Mouse (Mus musculus) thymus, postnatal 14 days (tissue): Measurements from ENCODE around the gene Tns1.
A peak's percentile ranks its signal among the peaks of the same experiment; 100 is the strongest.

ENCODE experiments used
- DNase-seq: peaks from one replicate; pipeline ENCODE4 v3.0.0; 2021

Tns1 gene

DNA sequence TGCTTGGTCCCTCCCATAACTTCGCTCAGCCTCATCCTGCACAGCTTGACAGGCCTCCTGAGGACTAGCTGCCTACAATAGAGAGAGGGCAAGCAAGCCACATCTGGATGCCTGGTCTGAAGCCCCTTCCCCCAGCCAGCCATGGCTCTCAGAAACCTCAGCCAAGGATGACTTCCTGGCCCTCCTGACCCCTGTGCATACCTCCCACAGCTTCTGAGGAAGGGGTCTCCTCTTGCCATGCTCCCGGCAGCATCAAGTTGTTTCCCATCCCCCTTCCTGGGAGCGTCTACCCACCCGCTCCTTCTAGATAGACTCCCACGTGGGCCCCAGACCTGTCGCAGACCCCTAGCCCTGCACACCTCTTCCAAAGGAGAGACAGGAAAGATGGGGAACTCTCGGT, 33.9 kb downstream of the Tns1 start:
- no peak for DNase-seq

DNA sequence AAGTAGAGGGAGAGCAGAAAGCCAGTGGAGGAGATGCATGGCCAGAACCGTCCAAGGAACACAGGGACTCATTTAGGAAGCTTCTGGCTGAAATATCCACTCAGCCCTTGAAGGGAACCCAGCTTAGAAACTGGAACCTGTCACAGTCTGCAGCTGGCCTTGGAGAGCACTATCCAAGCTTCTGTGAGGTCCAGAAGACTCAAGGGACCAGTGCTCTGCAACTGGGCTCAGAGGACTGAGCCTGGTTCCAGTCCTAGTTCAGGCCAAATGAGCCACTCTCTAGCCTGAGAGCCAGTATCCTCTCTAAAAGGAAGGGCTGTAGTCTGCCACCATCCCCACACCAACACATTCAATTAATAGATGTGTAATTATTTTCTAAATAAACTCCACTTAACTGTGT, 35.7 kb downstream of the Tns1 start:
- no peak for DNase-seq

DNA sequence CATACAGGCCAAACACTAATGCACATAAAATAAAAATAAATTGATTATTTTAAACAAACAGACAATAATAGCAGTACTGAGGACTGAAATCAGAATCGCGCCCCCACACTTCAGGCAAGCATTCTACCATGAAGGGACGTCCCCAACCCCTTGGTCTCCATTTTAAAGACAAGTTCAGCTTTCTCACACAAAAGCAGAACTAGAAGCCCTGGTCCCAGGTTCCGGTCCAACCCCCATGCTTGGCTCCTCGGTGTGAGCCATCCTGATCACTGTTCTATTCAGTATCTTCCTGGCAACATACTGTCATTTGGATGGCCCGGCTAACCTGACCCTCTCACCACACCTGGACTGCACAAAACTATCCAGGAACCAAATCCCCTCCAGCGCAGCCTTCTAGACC, 38.7 kb downstream of the Tns1 start:
- DNase-seq: no peak

DNA sequence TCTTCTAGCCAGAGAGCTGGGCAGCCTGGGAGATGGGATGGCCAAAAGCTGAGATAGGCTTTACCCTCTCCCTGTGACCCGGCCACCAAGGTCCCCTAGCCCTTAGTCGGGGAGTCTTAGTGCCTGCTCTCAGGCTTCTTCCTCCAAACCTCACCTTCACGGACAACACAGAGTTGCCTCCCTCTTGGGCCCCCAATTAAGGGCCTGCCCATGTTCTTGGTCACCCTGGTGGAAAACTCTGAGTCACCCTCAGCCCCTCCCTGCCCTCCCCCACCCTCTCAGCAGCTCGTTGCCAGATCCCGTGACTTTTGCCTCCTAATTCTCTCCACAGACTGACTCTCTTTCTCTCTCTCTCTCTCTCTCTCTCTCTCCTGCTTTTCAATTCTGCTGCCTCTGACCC, 39.5 kb downstream of the Tns1 start:
- DNase-seq: no peak

DNA sequence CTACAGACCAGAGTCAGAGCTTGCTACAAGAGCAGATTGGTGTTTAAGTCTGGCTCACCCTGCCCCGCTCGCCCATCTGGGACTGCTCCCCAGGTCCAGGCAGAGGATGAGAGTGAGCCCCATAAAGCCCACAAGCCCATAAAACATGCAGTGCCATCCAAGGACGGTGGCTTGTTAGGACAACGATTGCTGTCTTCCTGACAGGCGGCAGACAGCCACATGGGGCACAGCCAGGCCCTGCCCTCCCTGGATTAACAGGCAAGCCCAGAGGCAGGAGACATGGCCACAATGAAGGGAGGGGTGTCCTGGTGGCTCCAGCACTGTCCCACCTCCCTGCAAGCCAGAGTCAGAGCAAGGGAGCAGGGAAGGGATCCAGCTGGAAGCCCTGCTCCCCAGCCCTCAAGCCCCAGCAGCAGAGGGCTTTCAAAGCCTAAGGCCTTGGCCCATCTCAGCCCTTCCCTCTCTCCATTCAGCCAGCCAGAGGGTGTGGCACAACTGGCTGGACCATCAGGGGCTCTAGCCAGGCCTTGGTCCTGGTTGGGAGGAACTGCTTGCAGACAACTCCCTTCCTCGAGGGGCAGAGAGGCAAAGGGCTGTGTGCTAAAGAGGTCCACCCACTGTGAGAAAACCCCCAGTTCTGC, 40.1 kb downstream of the Tns1 start:
- DNase-seq: no peak

DNA sequence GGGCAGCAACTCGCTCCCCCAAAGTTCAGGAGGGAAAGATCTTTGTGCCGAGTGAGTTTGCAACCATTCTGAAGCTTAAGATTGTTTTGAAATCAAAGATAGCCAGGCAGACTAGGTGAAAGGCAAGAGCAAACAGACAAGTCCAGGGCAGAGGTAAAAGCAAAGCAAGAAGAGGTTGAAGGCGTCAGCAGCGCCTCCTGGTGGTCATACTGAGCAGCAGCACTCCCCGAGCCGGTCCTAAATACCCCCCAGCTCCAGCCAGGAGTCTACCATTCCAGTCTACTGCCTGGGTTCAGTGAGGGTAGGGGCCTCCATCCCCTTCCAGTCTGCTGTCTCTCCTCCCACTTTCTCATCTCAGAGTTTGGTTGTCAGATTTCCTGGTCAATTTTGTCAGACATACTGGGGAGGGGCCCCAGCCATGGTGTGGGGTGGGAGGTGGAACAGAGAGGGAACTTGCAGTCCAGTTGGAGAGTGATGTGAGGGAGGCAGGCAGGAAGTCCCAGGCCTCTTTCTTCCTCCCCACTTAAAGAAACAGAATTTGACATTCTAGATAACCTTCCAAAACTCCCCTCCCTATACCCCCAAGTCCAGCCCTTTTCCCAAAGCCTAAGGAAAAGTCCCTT, 41.3 kb downstream of the Tns1 start:
- DNase-seq: peak; percentile 59

DNA sequence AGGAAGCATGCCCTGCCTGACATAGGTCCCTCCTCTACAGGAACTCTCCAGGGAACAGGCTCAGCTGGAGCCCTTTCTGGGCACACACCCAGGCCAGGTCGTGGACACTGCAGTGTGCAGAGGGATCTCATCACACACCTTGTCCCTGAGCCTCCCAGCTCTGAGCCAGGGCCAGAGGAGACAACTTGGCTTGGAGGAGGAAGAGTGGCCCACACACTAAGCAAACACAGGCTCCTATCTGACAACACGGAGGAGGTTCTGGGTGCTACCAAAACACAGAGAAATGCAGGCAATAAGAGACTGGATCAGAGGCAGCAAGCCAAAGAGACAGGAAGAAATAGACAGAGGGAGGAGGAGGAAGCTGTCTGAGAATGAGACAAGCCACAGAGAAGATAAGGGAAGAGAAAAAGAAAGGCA, 42.7 kb downstream of the Tns1 start:
- DNase-seq: no peak

DNA sequence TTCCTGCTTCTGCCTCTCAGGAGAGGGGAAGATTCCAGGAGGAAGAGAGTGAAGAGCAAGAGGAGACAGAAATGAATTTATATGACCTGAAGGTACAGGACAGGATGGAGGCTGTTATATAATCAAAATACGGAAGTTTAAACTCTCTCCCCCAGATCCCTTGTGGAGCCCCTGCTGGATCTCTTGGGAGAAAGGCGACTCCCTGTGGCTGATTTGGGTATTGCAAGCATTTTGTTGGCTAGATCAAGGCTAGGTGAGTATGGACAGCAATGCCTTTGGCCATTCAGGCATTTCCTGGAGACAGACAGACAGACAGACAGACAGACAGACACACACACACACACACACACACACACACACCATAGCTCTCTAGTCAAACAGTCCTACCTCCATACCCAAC, 46.9 kb downstream of the Tns1 start:
- DNase-seq: peak; percentile 83

DNA sequence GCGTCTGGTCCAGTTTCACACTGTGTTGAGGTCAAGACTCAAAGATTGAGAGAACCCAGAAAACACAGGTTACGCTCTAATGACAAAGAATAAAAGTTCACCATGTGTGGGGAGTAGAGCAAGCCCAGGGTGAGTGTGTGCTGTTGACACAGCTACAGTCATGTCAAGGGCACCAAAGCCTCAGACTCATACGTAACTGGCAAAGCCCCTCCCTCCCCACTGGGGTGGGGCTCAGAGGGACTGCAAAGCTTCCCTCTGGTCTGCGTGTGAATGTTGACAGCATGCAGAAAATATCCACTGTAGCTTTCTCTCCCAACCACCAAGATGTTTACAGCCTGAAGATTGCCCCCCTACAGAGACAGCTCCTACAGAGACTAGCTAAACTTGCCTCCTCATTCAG, 48.0 kb downstream of the Tns1 start:
- no peak for DNase-seq

GRCm38 (mm10) chr1:74074693-74075485, 49.4 kb downstream of the Tns1 start:
- DNase-seq: no peak

- DNase-seq: no peak
Measured at GRCm38 (mm10) chr1:74073791-74074190, 50.5 kb downstream of the Tns1 start.

DNA sequence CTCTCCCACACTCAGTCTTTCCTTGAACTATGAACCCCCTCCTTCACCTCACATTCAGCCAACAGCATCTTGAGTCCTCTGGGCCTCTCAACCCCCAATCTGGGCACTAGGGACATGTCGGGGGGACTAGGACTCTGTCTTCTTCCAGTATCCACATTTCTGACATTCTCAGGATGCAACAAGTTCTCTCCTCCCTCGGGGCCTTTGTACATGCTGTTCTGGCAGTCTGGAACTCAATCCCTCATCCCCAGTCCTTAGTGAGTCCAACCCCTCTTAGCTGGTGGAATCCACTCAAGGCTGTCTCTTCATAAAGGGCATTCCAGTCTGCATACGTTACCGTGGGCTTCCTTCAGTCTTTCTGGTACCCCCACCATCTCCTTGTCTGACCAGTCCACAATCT, 53.5 kb downstream of the Tns1 start:
- no peak for DNase-seq

DNA sequence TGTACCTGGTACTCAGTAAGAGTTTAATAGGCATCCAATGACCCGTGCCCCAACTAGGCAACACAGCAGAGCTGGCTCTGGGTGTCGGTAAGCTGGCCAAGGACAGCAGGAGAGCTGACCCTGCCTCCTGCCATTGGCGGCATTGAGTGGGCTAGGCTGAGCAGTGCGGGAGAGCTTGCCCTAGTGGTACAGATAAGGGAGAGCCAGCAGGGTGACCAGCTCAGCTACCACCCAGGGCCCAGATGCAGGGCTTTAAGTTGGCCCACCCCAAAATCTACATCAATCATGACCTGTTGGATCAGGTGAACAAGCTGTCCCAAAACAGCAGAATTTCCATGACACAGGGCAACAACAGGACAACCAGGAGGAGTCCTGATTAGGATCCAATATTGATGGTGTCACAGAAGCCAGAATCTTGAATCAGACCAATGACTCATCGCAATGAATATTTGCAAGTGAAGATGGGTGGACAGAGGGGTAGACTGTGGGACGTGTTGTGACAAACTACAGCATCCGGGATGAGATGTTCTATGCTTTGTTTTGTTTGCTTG, 54.2 kb downstream of the Tns1 start:
- no peak for DNase-seq

DNA sequence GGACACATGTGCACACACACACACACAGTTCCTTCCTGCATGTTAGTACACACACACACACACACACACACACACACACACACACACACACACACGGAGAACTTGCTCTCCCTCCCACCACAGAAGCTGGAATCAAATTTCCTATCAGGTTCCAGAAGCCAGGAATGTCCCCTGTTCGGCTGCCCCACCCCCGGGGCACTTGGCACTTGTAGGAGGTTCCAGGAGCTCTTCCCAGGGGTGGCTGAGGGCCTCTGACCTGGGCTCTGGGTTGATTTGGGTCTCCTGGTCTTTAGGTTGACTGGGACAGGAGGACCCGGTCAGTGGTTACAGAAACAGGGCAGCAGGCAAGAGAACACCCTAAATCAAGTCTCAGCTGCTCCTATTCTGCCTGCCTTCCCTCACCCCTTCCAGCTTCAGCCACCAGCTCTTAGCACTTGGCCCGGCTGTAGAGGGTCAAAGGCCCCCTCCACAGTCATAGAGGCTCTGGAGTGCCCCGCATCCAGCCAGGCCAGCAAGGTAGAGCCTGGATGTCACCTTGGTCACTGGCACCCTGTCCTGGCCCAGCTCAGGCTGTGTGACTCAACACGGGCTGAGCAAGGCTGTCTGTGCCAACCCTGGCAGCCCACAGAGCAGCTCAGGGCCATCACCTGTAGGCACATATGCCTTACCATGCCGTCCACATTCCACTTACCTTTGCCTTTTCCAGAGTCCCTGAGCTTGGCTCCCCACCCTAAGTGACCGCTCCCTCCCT, 55.0 kb downstream of the Tns1 start:
- DNase-seq: no peak

DNA sequence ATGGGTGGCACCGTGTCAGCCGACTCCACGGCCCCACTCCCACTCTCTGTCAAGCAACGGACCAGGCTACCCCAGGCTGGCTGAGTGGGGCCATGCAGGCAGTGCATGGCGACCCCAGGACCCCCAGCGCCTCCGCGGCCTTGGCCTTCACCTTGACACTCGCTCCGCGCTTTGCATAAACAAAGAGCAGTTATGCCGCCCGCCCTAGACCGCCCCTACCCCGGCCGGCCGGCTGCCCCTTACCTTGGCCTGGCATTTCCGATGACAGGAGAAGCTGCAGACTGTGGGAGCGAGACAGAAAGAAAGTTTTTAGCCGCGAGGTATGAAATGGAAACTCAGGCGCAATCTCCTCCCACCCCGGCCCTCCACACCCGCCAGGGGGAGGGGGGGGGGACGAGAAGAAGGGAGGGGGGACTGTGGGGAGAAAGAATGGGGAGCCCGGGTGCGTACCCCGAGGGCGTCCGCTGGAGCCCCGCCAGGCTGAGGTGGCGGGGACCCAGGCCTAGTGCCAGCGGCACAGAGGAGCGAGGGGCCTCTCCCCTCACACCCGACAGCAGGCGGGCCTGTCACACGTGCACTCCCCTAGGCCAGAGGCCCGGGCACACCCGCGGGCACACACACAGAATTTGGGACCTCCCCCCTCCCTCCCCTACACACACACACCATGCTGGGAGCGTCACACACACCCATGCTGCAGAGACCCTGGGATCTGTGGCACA, 55.7 kb downstream of the Tns1 start:
- DNase-seq: peak; percentile 77

GRCm38 (mm10) chr1:74067866-74068265, 56.4 kb downstream of the Tns1 start:
- DNase-seq: peak; percentile 69

DNA sequence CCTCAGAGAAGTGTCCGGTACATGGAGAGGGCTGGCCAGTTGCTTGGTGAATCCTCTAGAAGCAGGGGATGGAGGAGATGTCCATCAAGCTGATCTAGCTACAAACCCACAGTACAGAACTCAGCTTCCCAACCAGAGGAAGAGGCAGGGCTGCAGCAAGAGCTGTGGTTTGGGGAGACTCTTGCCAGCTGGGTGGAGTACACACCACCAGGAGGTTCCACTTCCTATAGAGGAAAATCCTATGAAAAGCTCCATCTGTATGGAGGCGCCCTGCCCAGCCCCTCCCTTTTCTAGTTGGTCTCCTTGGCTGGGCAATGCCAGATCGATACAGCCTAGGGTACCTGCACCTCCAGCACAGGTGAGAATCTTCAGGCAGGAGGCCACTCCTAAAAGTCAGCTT, 57.7 kb downstream of the Tns1 start:
- DNase-seq: no peak

DNA sequence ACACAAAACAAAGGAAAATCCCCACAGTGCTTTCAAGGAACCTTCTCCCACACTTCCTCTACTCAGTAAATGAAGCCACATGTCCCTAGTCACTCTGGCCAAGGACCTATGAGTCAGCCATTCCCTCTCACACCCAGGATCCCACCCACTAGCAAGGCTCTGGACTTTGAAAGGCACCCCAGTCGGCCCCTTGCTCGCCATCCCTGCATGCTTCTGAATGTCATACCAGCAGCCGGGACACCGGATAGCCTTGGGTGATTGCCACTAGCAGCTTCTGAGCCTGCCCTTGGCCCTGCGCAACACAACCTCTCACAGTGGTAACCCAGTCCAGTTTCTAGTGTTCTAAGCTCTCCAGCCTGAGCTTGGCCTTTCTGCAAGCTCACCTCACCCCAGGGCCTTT, 58.2 kb downstream of the Tns1 start:
- DNase-seq: no peak

DNA sequence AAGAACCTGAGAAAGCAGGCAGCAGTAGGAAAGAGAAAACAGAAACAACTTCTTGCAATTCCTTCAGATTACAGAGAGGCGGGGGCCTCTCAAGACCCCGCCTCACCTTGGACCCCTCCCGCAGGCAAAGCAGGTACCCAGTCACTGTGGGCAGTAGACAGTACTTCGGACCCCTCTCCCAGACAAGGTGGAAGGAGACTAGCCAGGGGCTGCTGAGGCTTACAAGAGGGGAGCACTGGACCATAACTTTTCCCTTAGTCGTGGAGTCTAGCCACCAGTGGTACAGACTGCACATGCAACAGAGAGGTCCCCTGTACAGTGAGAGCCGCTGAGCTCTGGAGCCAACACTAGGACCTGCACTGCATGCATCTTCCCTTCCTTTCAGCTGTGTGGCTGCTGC, 64.2 kb downstream of the Tns1 start:
- no peak for DNase-seq

DNA sequence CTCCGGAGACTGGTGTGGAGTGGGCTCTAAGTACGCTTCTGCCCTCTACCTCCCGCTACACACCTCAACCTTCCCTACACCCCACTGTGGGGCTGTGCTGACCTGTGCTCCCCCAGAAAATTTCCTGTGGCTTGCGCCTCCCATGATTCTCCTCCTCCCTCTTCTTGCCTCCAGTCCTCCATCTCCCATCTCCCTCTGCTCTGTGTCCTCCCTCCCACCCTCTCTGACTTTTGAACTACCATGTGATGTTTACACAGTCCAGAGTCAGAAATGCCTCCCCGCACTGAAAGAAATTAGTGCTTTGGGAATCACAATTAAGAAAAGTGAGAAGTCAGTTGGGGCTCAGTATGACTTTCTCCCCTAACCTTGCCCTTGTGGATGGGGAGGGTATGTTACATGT, 64.7 kb downstream of the Tns1 start:
- no peak for DNase-seq

- DNase-seq: no peak
Measured at GRCm38 (mm10) chr1:74058771-74059170, 65.5 kb downstream of the Tns1 start.

GRCm38 (mm10) chr1:74058309-74058708, 65.9 kb downstream of the Tns1 start:
- no peak for DNase-seq

- DNase-seq: no peak
Measured at GRCm38 (mm10) chr1:74057501-74057900, 66.7 kb downstream of the Tns1 start.
